Comparison of ENCODE assay signal across 8 mouse cellular contexts in genomic region chr1:155109387-155110350, GRCm38 (mm10). TPM values are rescaled to one million over a fixed set of nuclear protein-coding genes. Genes with fewer than 3 reads are reported as not detected.
A peak's percentile ranks its signal among the peaks of the same experiment; 100 is the strongest.
DNase-seq lines count a peak whose midpoint lies in the region; ATAC-seq lines count a peak whose summit lies in the region.
"Had no signal": no experiment of that assay in that cellular context is flagged by ENCODE, and none has a peak within 500 bp of the region (broad histone marks: within the 10 kb centered on the region; RNA-seq: fewer than 3 reads in every experiment).

No protein-coding gene starts in this region.

- H3K4me1 ChIP-seq in heart, embryonic 16.5 days (ENCODE audit: control insufficient read depth, insufficient read depth, low read length) = peaks cover 29% of the 10 kb centered on the region
- H3K4me1 ChIP-seq in midbrain, embryonic 11.5 days (ENCODE audit: control insufficient read depth, insufficient read depth, low read length) = peaks cover 33% of the 10 kb centered on the region

- peak; percentile 58 for DNase-seq in A20 (ENCODE audit: low read depth, low spot score)
- DNase-seq in Muller cell, postnatal 12 days (ENCODE audit: inconsistent ontology term) = peak; percentile 80
- peak; percentile 90 for DNase-seq in midbrain, embryonic 11.5 days (ENCODE audit: low spot score, missing footprints)
- DNase-seq in testis, postnatal 14 days (ENCODE audit: low spot score) = no peak
- no peak for DNase-seq in right cerebral cortex, postnatal 36 days (ENCODE audit: low spot score in 2 of 2)
- DNase-seq: kidney, adult 2 months had no signal

- no peaks in the 10 kb centered on the region for H3K36me3 ChIP-seq in heart, embryonic 16.5 days (ENCODE audit: control insufficient read depth, insufficient read depth)
- no peaks in the 10 kb centered on the region for H3K36me3 ChIP-seq in midbrain, embryonic 11.5 days (ENCODE audit: control insufficient read depth, insufficient read depth, low read length)

- no peaks in the 10 kb centered on the region for H3K27me3 ChIP-seq in heart, embryonic 16.5 days (ENCODE audit: control insufficient read depth, insufficient read depth, low read length)
- no peaks in the 10 kb centered on the region; the same call in 1 of the 2 replicates for H3K27me3 ChIP-seq in midbrain, embryonic 11.5 days (ENCODE audit: control insufficient read depth, insufficient read depth, low read length)

- 0 out of 2 replicates have a peak, but pooled peaks have one; percentile 24 for ATAC-seq in heart, embryonic 16.5 days (replicated peaks; ENCODE audit: extremely low read depth, insufficient read depth, low FRiP score)
- no peak for ATAC-seq in midbrain, embryonic 11.5 days (ENCODE audit: low FRiP score)
- ATAC-seq in monocyte, adult 5-6 weeks (replicated peaks; ENCODE audit: insufficient number of reproducible peaks, low FRiP score, low TSS enrichment, poor library complexity, severe bottlenecking) = no peak

- H3K4me2 ChIP-seq in heart, embryonic 16.5 days (ENCODE audit: low read depth, low read length) = peak overlapping the region; percentile 48
- H3K4me2 ChIP-seq in midbrain, embryonic 11.5 days = peak overlapping the region; percentile 11; the same call in 1 of the 2 replicates

- H3K27ac ChIP-seq in heart, embryonic 16.5 days (ENCODE audit: low read length) = peak overlapping the region; percentile 85
- no peak overlapping the region for H3K27ac ChIP-seq in midbrain, embryonic 11.5 days (ENCODE audit: low read depth, low read length)

- 12% methylated on average over 18 of the region's 18 CpGs for WGBS in heart, embryonic 16.5 days
- WGBS in midbrain, embryonic 11.5 days = 24% methylated on average over 18 of the region's 18 CpGs

- H3K9me3 ChIP-seq in heart, embryonic 16.5 days (replicated peaks; ENCODE audit: control insufficient read depth, low read length) = no peaks in the 10 kb centered on the region; the same call in 1 of the 2 replicates
- H3K9me3 ChIP-seq in midbrain, embryonic 11.5 days (ENCODE audit: control insufficient read depth, low read length) = no peaks in the 10 kb centered on the region

- 0 out of 2 replicates have a peak overlapping the region, but pooled peaks have one; percentile 11 for H3K4me3 ChIP-seq in heart, embryonic 16.5 days (ENCODE audit: low read length)
- H3K4me3 ChIP-seq in midbrain, embryonic 11.5 days (ENCODE audit: low read depth, low read length) = no peak overlapping the region

- H3K9ac ChIP-seq in heart, embryonic 16.5 days (ENCODE audit: low read length) = peak overlapping the region; percentile 39
- peak overlapping the region; percentile 46; the same call in 1 of the 2 replicates for H3K9ac ChIP-seq in midbrain, embryonic 11.5 days (ENCODE audit: low read length)

RNA-seq across cellular contexts. Expression of gene Ier5, which starts 10.2 kb away (rescaled TPM):
- 3.6 and 3.9 TPM in 2 replicates for polyA plus RNA-seq in heart, embryonic 16.5 days (2015; fragmentation: Nextera tagmentation; extraction: Ambion mirVana)
- 12.4 and 13.5 TPM in 2 replicates for polyA plus RNA-seq in midbrain, embryonic 11.5 days (2014; fragmentation: Nextera tagmentation; extraction: Ambion mirVana)
- 118 to 240 TPM (median 139 TPM) in 3 replicates for total RNA-seq in monocyte, adult 5-6 weeks (2017)

RNA-seq across cellular contexts. Expression of gene Mr1, which starts 36.9 kb away (rescaled TPM):
- polyA plus RNA-seq in heart, embryonic 16.5 days (2015; fragmentation: Nextera tagmentation; extraction: Ambion mirVana) = 7.7 and 10.4 TPM in 2 replicates
- polyA plus RNA-seq in midbrain, embryonic 11.5 days (2014; fragmentation: Nextera tagmentation; extraction: Ambion mirVana) = 0.41 and 0.49 TPM in 2 replicates
- 8.6 to 21.8 TPM (median 18.3 TPM) in 3 replicates for total RNA-seq in monocyte, adult 5-6 weeks (2017)

RNA-seq across cellular contexts. Expression of gene Stx6, which starts 48.8 kb away (rescaled TPM):
- polyA plus RNA-seq in heart, embryonic 16.5 days (2015; fragmentation: Nextera tagmentation; extraction: Ambion mirVana) = 53.4 and 54.0 TPM in 2 replicates
- polyA plus RNA-seq in midbrain, embryonic 11.5 days (2014; fragmentation: Nextera tagmentation; extraction: Ambion mirVana) = 97.1 and 100 TPM in 2 replicates
- 54.9 to 89.5 TPM (median 66.6 TPM) in 3 replicates for total RNA-seq in monocyte, adult 5-6 weeks (2017)

Comparison
In these comparisons a context has a peak if more than half of its experiments do, and no peak if none do; other contexts are left out.
1. DNase-seq: peak in A20 (single experiment), Muller cell, postnatal 12 days (single experiment) and midbrain, embryonic 11.5 days (single experiment); none in testis, postnatal 14 days (single experiment) and right cerebral cortex, postnatal 36 days (0 of 2).